Mouse (Mus musculus) midbrain, embryonic 11.5 days (tissue): ENCODE measurements around the gene Zfp385c. TPM values are rescaled to one million over a fixed set of nuclear protein-coding genes. Genes with fewer than 3 reads are reported as not detected.
"Not testable (repeated sequence)": the region's sequence is repeated elsewhere in the genome, so short reads cannot be mapped to it uniquely, and the experiment has no call there.

Source experiments
- ATAC-seq: fragments of 200-750 bp; cut with Nextera tagmentation; 2 replicates; pipeline ENCODE4 v1.8.0; 2017; ENCODE audit warnings: moderate TSS enrichment, moderate library complexity; ENCODE audit not compliant: low FRiP score
- DNase-seq: peaks from one replicate; pipeline ENCODE4 v3.0.0; 2015; ENCODE audit warnings: low spot score; ENCODE audit errors: missing footprints
- H3K27ac ChIP-seq: fragments of 300-500 bp; sonication (generic); 2 replicates; pipeline ENCODE4 v1.5.1; 2014; ENCODE audit warnings: low read depth, low read length
- H3K27me3 ChIP-seq: fragments of 300-500 bp; sonication (generic); 2 replicates; pipeline ENCODE4 v1.6.1; 2014; ENCODE audit warnings: mild to moderate bottlenecking, low read length, moderate library complexity, mixed read lengths; ENCODE audit not compliant: control insufficient read depth, insufficient read depth
- H3K36me3 ChIP-seq: fragments of 300-500 bp; sonication (generic); 2 replicates; pipeline ENCODE4 v1.6.1; 2014; ENCODE audit warnings: mild to moderate bottlenecking, low read length, moderate library complexity, mixed read lengths; ENCODE audit not compliant: control insufficient read depth, insufficient read depth
- H3K4me1 ChIP-seq: fragments of 300-500 bp; sonication (generic); 2 replicates; pipeline ENCODE4 v1.6.1; 2014; ENCODE audit warnings: low read length; ENCODE audit not compliant: control insufficient read depth, insufficient read depth
- H3K4me2 ChIP-seq: fragments of 300-500 bp; sonication (generic); 2 replicates; pipeline ENCODE4 v1.6.1; 2014; ENCODE audit warnings: mild to moderate bottlenecking, moderate library complexity
- H3K4me3 ChIP-seq: fragments of 300-500 bp; sonication (generic); 2 replicates; pipeline ENCODE4 v1.5.1; 2014; ENCODE audit warnings: low read depth, low read length
- H3K9ac ChIP-seq: fragments of 300-500 bp; sonication (generic); 2 replicates; pipeline ENCODE4 v1.6.1; 2014; ENCODE audit warnings: low read length
- H3K9me3 ChIP-seq: fragments of 300-500 bp; sonication (generic); 2 replicates; pipeline ENCODE4 v1.6.1; 2016; ENCODE audit warnings: low read length; ENCODE audit not compliant: control insufficient read depth
- WGBS: fragments of 180-500 bp; shearing (Covaris S2); extraction: QIAGEN DNeasy Blood & Tissue Kit; methylation state at CpG from one replicate; pipeline ENCODE4 v1.1.7; 2014; 5-methylcytosine and 5-hydroxymethylcytosine counted together
- polyA plus RNA-seq: library from polyadenylated mRNA; unstranded; fragments of >200 nt; fragmentation: Nextera tagmentation; extraction: Ambion mirVana; gene quantifications from 2 replicates; pipeline ENCODE4 v1.2.1, GENCODE M21; 2014

Gene Zfp385c
- polyA plus RNA-seq, 1 experiment from 2014 or later, result not detected

DNA sequence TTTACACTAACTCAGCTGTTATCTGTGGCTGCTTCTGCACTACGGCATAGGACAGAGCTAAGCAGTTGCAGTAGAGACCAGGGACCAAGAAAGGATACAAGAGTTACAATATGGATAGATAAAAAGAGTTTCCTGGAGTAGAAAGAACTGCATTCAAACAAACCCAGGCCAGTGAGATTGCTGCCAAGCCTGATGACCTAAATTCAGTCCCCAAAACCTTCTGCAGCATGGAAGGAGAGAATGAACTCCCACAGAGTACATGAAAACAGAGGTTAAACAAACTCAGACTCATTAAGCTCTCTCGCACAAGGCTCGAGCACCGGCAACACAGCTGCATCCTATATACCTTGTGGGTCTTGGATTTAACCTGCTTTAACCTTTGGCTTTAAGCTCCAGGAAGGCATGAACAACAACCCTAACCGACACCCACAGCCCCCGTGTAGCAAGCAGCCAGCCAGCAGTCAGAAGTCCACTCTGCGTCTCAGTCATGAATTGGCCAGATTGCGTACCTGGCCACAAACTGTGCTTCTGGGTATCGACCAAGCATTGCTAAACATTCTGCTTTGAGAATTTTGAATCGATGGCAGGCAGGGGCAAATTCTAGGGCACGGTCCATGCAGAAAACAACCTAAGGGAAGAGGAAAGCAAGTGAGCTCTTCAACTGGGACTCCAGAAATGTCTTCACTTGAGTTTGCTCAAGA is 99.8 kb downstream of the Zfp385c start:
- DNase-seq, result no peak
- Histone ChIP-seq H3K9ac (no peak overlapping the region), H3K4me2 (no peak overlapping the region), H3K36me3 (peaks cover 44% of the 10 kb centered on the region), H3K9me3 (no peaks in the 10 kb centered on the region), H3K27ac (no peak overlapping the region), H3K4me3 (no peak overlapping the region), H3K4me1 (no peaks in the 10 kb centered on the region), H3K27me3 (no peaks in the 10 kb centered on the region)
- ATAC-seq, result no peak
- 94% methylated on average over 11 of the region's 11 CpGs for WGBS

DNA sequence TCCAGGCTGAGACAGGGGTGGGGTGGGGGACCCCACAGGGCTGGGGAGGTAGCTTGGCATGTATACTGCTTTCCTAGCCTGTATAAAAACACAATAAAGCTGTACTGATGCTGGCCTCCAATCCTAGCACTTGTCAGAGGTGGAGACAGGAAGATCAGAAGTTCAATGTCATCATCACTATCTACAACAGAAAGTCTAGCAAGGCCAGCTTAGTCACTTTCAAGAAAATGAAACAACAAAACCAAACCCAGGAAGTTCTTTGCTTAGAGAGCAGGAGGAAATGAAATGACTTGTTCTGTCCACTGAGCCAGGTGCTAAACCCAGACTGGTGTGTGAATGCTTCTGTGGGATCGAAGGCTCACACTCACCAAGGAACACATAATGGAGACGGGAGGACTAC is 103.8 kb downstream of the Zfp385c start:
- no peaks in the 10 kb centered on the region for H3K9me3 ChIP-seq
- no peak overlapping the region for H3K9ac ChIP-seq
- no peak overlapping the region for H3K4me2 ChIP-seq
- WGBS, result 96% methylated on average over 2 of the region's 2 CpGs
- no peak overlapping the region for H3K4me3 ChIP-seq
- H3K36me3 ChIP-seq, result peaks cover 56% of the 10 kb centered on the region
- DNase-seq, result no peak
- no peak for ATAC-seq
- no peaks in the 10 kb centered on the region for H3K27me3 ChIP-seq
- H3K4me1 ChIP-seq, result no peaks in the 10 kb centered on the region
- no peak overlapping the region for H3K27ac ChIP-seq

DNA sequence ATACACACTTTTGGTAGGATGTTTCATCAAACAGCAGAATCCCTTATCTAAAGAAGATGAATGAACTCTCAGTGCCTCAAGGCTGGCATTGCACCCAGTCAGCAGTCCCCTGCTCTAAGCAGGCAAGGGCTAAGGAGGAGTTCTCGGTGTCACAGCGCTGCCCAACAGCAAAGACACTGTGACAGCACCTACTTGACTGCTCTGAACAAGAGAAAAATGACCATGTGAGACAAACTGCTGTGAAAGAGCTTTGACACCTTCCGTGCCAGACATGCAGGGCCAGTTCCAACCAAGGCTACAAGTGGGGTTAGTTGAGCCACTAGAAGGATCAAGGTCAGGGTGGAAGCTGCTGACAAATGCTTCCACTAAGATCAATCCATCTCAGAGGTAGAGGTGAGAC is 107.1 kb downstream of the Zfp385c start:
- Histone ChIP-seq H3K27ac (no peak overlapping the region), H3K36me3 (peaks cover 54% of the 10 kb centered on the region), H3K4me1 (no peaks in the 10 kb centered on the region), H3K27me3 (no peaks in the 10 kb centered on the region), H3K4me3 (no peak overlapping the region), H3K9me3 (no peaks in the 10 kb centered on the region), H3K4me2 (no peak overlapping the region), H3K9ac (no peak overlapping the region)
- 97% methylated on average over 3 of the region's 3 CpGs for WGBS
- DNase-seq (no peak), ATAC-seq (no peak)

DNA sequence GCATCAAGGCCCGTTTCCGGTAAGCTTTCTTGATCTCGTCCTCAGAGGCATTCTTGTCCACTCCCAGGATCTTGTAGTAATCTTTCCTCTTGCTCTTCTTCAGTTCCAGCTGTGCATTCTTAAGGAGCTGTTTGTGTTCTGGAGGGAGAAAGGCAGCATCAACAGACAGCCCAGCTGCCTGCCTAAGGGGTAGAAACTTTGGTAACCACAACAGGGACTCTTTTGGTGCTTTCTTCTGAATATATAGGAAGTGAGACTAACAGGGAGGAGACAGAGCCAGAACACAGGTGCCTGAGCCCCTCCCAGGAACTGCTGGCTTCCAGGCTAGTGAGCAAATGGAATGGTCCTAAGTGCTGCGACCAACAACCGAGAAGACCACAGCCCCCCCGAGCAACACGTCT is 107.7 kb downstream of the Zfp385c start:
- peaks cover 53% of the 10 kb centered on the region for H3K36me3 ChIP-seq
- ATAC-seq, result no peak
- 93% methylated on average over 7 of the region's 7 CpGs for WGBS

DNA sequence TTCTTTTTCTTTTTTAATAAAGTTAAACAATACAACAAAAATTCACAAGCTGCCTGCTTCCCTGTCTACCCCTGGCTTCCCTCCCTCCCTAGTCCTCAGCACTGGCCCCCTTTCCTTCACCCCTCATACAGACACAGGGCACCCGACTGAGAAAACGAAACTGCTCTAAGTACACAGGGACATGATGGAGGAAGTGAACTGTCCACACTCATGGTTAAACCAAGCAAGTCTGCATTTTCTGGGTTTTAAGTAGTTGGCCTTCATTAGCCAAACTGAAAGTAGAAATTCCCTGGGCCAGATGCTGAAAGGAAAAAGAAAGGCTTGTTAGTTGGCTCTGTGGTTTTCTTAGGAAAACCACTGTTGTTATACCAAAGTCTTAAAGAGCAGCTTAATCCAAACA is 109.4 kb downstream of the Zfp385c start:
- Histone ChIP-seq H3K27ac (no peak overlapping the region), H3K9ac (no peak overlapping the region), H3K9me3 (no peaks in the 10 kb centered on the region), H3K36me3 (peaks cover 46% of the 10 kb centered on the region), H3K4me2 (no peak overlapping the region), H3K4me1 (no peaks in the 10 kb centered on the region), H3K4me3 (no peak overlapping the region), H3K27me3 (no peaks in the 10 kb centered on the region)
- DNase-seq (no peak), ATAC-seq (no peak)
- 89% methylated on average over 2 of the region's 2 CpGs for WGBS

More for the DNA sequence above, 107.7 kb downstream of the Zfp385c start:
- Histone ChIP-seq H3K9me3 (no peaks in the 10 kb centered on the region), H3K27me3 (no peaks in the 10 kb centered on the region), H3K9ac (no peak overlapping the region), H3K4me2 (no peak overlapping the region), H3K27ac (no peak overlapping the region), H3K4me3 (no peak overlapping the region), H3K4me1 (no peaks in the 10 kb centered on the region)
- no peak for DNase-seq

DNA sequence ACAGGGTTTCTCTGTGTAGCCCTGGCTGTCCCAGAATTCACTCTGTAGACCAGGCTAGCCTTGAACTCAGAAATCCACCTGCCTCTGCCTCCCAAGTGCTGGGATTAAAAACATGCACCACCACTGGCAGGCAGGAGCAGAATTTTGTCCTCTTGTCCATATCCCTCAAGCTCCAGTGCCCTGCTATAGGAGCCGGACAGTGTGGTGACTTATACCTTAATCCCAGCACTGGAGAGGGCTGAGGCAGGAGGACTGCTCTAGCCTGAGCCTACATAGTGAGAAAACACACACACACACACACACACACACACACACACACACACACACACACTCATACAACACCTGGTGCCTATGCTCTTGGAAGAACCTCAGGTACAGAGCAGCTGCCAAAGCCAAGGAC is 109.8 kb downstream of the Zfp385c start:
- not testable (repeated sequence) for H3K27ac ChIP-seq, H3K4me3 ChIP-seq, H3K27me3 ChIP-seq, H3K9ac ChIP-seq, ATAC-seq, DNase-seq, H3K4me2 ChIP-seq, H3K4me1 ChIP-seq, H3K9me3 ChIP-seq
- 100% methylated on average over 1 of the region's 1 CpGs for WGBS
- peaks cover 43% of the 10 kb centered on the region for H3K36me3 ChIP-seq

DNA sequence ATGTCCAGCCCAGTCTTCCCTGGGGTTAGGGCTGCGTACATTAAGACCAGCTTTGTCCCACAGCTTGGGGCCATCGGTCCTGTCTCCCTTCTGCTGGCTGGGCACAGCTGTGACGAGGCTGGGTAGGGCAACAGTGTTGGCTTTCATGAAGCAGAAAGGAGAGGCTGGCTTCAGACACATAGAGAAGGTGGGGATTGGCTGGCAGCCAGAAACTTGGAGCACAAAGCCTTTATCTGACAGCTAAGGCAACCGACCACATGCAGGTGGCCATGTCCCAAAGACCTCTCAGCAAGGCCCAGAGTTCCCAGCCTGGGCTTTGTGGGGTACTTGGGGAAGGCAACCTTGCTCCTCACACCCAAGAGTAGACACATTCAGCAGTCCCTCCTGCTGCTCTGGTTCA is 110.5 kb downstream of the Zfp385c start:
- ATAC-seq (no peak), DNase-seq (no peak)
- Histone ChIP-seq H3K4me1 (no peaks in the 10 kb centered on the region), H3K27ac (no peak overlapping the region), H3K9me3 (no peaks in the 10 kb centered on the region), H3K4me3 (no peak overlapping the region), H3K36me3 (peaks cover 39% of the 10 kb centered on the region), H3K4me2 (no peak overlapping the region), H3K27me3 (no peaks in the 10 kb centered on the region), H3K9ac (no peak overlapping the region)
- WGBS, result 96% methylated on average over 4 of the region's 4 CpGs

DNA sequence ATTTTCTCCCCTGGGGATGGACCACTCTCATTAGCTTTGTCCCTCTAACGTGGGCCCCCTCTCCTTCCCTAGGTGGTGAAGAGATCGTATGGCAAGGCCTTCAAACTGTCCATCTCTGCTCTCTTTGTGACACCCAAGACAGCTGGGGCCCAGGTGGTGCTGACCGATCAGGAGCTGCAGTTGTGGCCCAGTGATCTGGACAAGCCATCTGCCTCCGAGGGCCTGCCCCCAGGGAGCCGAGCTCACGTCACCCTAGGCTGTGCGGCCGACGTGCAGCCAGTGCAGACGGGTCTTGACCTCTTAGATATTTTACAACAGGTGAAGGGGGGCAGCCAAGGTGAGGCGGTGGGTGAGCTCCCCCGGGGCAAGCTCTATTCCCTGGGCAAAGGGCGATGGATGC is 112.0 kb downstream of the Zfp385c start:
- H3K9me3 ChIP-seq, result no peaks in the 10 kb centered on the region
- no peak for ATAC-seq
- WGBS, result 92% methylated on average over 13 of the region's 13 CpGs
- no peaks in the 10 kb centered on the region for H3K27me3 ChIP-seq
- H3K4me2 ChIP-seq, result no peak overlapping the region
- H3K4me3 ChIP-seq, result no peak overlapping the region
- no peak overlapping the region for H3K27ac ChIP-seq
- peaks cover 33% of the 10 kb centered on the region for H3K36me3 ChIP-seq
- H3K4me1 ChIP-seq, result peaks cover 5% of the 10 kb centered on the region
- no peak for DNase-seq
- H3K9ac ChIP-seq, result no peak overlapping the region

DNA sequence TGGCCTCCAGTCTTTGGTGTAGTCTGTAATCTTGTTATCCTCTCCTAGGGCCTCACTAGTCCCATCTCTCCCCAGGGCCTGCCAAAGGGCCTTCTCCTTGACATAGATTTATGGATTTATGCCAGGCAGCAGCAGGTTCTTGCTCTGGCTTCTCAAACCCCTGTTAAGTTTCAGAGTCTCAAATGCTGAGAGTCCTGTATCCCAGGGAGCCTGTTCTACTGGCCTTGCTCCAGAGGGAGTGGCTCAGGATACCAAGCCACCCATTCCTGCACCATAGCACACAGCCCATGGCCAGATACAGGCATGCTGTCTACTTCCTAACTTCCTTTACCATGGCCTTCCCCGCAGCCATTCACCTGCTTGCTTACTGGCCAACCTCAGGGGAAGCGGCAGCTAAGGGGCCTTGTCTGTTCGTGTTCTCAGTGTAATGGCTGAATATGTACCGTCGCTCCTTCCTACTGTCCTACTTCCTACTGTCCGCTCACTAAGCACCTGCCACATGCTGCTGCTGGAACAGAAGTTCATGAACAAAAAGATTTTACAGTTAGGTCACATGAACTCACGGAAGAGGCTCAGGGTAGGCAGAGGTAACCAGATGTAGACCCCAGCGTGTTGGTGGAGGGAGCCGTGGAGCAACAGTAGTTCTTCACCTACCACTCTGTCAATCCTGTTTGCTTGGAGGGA is 113.0 kb downstream of the Zfp385c start:
- H3K4me1 ChIP-seq, result peaks cover 11% of the 10 kb centered on the region
- no peak overlapping the region for H3K4me3 ChIP-seq
- H3K4me2 ChIP-seq, result no peak overlapping the region
- H3K27me3 ChIP-seq, result no peaks in the 10 kb centered on the region
- DNase-seq (no peak), ATAC-seq (no peak)
- H3K9me3 ChIP-seq, result no peaks in the 10 kb centered on the region
- WGBS, result 95% methylated on average over 9 of the region's 9 CpGs
- peaks cover 25% of the 10 kb centered on the region for H3K36me3 ChIP-seq
- H3K27ac ChIP-seq, result no peak overlapping the region
- H3K9ac ChIP-seq, result no peak overlapping the region
